Mouse (Mus musculus): ENCODE data around the gene Krt222.
"Not testable (repeated sequence)": the region's sequence is repeated elsewhere in the genome, so short reads cannot be mapped to it uniquely, and the experiment has no call there.

Krt222 gene

GRCm38 (mm10) chr11:99243820-99244374 is at the start of gene Krt222:
TSS of gene Krt222 (minus strand) at chr11:99244085.
- DNase-seq = peak; percentile 8

GRCm38 (mm10) chr11:99292846-99293245 is 49.0 kb upstream of the Krt222 start:
- DNase-seq = peak; percentile 49

- DNase-seq = no peak
These were observed 41.0 kb upstream of the Krt222 start, which contains the start of gene Krt24 for GRCm38 (mm10) chr11:99284833-99285312. TSS of gene Krt24 (minus strand) at chr11:99285262.

DNA sequence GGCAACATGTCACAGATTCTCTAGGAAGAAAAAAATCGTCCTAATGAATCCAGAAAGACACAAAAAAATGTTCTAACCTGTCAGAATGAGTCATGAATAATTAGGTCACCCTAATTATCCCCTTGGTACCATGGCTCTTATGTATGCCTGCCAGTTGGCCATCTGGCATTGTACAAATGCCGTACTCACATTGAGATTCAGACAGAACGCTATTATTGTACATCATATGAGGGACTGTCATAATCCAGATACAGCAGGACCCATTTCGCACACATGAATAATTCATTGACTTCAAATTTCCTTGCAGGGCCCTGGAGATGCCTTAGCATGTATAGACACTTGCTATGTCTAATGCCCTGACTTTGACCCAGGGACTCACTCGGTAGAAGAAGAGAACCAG is 40.1 kb upstream of the Krt222 start:
- no peak for DNase-seq

GRCm38 (mm10) chr11:99283334-99283733 is 39.4 kb upstream of the Krt222 start:
- DNase-seq = no peak

- DNase-seq = no peak
These were observed 37.2 kb upstream of the Krt222 start for GRCm38 (mm10) chr11:99281116-99281515.

- DNase-seq = no peak
These were observed 36.1 kb upstream of the Krt222 start for GRCm38 (mm10) chr11:99279986-99280385.

DNA sequence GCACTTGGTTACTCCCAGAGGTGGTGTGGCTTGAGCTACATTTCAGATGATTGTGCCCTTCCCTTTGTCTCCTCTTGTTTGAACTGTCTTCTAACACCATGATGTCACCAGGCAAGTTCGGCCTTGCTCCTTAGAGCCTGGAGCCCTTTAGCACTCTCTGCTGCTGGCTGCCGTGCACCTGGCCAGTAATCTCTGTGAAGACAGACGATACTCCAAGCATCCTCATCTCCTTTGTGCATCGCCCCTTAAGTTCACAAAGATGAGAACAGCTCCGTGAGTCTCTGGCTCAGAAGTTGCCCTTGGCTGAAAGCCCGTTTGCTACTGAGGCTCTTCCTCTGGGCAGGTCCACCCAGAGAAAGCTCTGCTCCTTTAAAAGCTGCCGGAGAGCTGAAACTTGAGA is 32.9 kb upstream of the Krt222 start:
- no peak for DNase-seq

GRCm38 (mm10) chr11:99275624-99276023 is 31.7 kb upstream of the Krt222 start:
- DNase-seq = no peak

DNA sequence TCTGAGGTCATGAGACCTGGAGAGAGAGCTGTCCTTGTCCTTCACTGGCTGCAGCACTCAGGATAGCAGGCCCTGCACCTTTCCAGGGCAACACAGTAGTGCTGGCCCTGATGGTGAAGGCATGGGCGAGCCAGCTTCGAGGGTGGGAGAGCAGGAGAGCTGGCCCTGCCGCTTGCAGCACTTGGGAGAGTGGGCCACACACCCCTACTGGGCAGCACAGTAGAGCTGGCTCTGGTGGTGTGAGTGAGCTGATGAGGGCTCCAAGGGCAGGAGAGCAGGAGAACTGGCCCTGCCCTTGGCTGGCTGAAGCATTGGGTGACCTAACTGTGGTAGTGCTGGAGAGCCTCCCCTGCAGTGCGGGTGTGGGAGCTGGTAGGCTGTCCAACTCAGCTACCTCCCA is 28.8 kb upstream of the Krt222 start:
- no peak for DNase-seq

DNA sequence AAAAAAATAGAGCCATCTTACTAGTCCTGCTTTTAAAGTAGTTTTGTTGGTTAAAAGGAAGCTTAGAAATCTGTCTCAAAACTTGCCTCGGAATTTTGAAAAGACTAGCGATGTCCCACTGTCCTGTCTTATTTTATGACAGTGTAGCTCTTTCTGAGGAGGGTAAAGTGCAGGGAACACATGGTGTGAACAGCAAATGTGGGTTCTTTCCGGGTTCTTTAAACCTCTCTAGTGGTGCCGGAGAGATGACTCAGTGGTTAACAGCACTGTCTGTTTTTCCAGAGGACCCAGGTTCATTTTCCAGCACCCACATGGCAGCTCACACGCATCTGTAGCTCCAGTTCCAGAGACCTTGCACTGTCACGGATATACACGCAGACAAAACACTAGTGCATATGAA is 25.3 kb upstream of the Krt222 start:
- DNase-seq = no peak

GRCm38 (mm10) chr11:99265796-99266195 is 21.9 kb upstream of the Krt222 start:
- DNase-seq = peak; percentile 40

GRCm38 (mm10) chr11:99265220-99265619 is 21.3 kb upstream of the Krt222 start:
- peak; percentile 9 for DNase-seq

DNA sequence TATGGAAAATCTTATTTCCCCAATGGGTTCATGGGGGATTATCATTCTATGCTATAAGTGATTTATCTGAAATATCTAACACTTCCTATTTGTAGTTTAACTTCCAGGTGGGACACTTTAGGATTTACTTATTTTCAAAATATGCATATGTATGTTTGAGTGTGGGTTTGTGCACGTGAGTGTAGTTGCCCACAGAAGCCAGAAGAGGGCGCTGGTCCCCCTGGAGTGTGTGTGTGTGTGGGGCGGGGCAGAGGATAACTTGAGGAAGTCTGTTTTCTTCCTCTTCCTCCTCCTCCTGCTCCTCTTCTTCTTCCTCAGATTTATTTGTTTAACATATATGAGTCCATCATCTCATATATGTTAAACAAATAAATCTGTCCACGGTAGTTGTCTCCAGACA is 12.3 kb upstream of the Krt222 start:
- no peak for DNase-seq

- DNase-seq = no peak
These were observed 11.4 kb upstream of the Krt222 start for GRCm38 (mm10) chr11:99255316-99255715.

- DNase-seq = no peak
These were observed 10.0 kb upstream of the Krt222 start for GRCm38 (mm10) chr11:99253893-99254292.

DNA sequence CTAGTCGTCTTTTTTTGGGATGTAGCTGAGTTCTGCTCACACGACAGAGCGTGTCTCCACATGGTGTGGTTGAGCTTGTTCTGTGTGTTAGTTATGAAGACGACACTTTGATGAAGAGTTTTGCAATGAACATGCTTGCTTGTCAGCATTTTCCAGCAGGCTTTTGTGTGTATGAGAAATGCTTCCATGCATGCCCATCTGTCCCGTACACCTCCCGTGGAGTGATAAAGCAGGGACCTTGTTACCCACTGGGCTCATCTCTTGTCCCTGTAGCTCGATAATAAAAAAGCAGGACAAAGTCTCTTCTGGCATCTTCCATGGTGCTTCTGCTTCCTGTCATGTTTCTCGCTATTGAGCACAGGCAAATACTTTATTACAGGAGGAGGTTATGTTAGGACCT is 8.8 kb upstream of the Krt222 start:
- DNase-seq = no peak

- no peak for DNase-seq
These were observed 6.8 kb upstream of the Krt222 start for GRCm38 (mm10) chr11:99250666-99251065.

DNA sequence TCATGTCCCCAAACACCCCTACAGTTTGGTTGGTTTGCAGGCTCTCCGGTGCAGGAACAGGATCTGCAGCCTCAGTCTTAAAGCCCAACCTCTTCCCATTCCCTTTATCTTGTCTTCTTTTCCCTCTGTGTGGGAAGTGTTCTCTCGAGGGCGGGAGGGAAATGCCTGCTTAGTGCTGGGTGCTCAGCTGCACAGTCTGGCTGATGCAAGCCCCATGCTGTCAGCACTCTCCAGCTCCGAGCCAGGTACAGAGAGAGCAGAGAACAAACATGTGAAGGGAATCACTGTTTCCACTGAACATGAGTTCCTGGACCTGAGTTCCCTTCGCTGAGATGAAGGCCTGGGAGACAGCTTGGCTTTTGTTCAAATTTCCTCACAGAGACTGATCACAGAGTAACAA is 6.4 kb upstream of the Krt222 start:
- DNase-seq = no peak

GRCm38 (mm10) chr11:99249115-99249514 is 5.2 kb upstream of the Krt222 start:
- peak; percentile 12 for DNase-seq

DNA sequence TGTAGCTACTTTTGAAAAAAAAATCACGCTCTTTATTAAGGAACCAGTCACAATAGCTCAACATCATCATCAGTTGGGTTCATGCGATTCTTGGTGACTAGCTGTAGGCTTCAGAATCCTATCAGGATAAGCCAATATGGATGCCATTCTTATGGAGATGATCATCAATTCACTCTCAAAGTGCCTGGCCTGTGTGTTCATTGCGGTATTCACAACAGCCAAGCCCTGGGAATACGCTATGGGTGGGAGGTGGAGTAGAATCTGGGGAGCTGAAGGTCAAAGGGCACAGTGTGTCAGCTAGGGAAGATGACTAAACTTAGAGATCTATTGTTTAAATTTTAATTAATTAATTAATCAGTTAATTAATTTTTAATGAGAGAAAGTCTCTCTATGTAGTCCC is 4.0 kb upstream of the Krt222 start:
- DNase-seq = no peak

DNA sequence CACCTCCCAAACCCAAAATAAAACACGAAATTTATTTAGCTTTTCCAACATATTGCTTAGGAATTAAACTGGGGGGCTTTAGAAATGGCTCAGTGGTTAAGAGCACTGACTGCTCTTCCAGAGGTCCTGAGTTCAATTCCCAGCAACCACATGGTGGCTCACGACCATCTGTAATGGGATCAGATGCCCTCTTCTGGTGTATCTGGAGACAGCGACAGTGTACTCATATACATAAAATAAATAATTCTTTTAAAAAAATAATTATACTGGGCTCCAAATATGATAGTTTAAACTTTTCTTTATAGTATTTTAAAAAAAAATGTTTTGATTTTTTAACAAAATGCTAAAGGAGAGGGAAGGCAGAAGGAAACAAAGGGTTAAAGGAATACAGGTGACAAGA is 634 bp upstream of the Krt222 start:
- not testable (repeated sequence) for DNase-seq

- no peak for DNase-seq
These were observed 575 bp downstream of the Krt222 start for GRCm38 (mm10) chr11:99243200-99243819.

- no peak for DNase-seq
These were observed 1.8 kb downstream of the Krt222 start for GRCm38 (mm10) chr11:99242056-99242455.

- no peak for DNase-seq
These were observed 5.4 kb downstream of the Krt222 start for GRCm38 (mm10) chr11:99238468-99238867.

Data from kidney, adult 9 months (tissue).